Mouse (Mus musculus): ENCODE results near the gene Crybg3.

- TF ChIP-seq CTCF (IDR thresholded peaks at IDR 0.05; ENCODE audit: low read depth) (no peak), EP300 (IDR thresholded peaks at IDR 0.05; ENCODE audit: low read depth) (no peak)
These were observed 59.4 kb downstream of the Crybg3 start for GRCm38 (mm10) chr16:59541382-59541781.

All from liver, embryonic 14.5 days (tissue).